Mouse (Mus musculus) G1E (cell line): ENCODE data around the gene Bach2. TPM values are rescaled to one million over a fixed set of nuclear protein-coding genes. Genes with fewer than 3 reads are reported as not detected.

Source experiments
- ATAC-seq: 2 replicates; pipeline ENCODE4 v1.8.0; 2016; ENCODE audit warnings: mild to moderate bottlenecking; ENCODE audit not compliant: insufficient number of reproducible peaks, poor library complexity, low FRiP score, severe bottlenecking; ENCODE audit errors: extremely low read depth
- DNase-seq: peaks from one replicate; pipeline ENCODE4 v3.0.0; 2012; ENCODE audit warnings: low spot score
- H3K27me3 ChIP-seq: 2 replicates; pipeline ENCODE4 v1.6.1; 2012; ENCODE audit warnings: mild to moderate bottlenecking, low read length, inconsistent platforms; ENCODE audit not compliant: insufficient read depth
- H3K36me3 ChIP-seq: replicated peaks from 2 replicates; pipeline ENCODE3; 2012; ENCODE audit warnings: mild to moderate bottlenecking, inconsistent platforms
- H3K4me1 ChIP-seq: 2 replicates; pipeline ENCODE4 v1.6.1; 2012; ENCODE audit warnings: low read depth, low read length, inconsistent platforms, mixed read lengths; ENCODE audit not compliant: insufficient read depth
- H3K4me3 ChIP-seq: 2 replicates; pipeline ENCODE4 v1.5.1; 2012; ENCODE audit warnings: low read depth, mild to moderate bottlenecking, inconsistent platforms, low read length, moderate library complexity, mixed read lengths
- H3K9me3 ChIP-seq: replicated peaks from 2 replicates; pipeline ENCODE4 v1.6.1; 2012; ENCODE audit warnings: inconsistent platforms
- CTCF ChIP-seq: IDR thresholded peaks from 2 replicates; pipeline ENCODE4 v1.5.1; 2012; ENCODE audit warnings: low read depth, low read length, inconsistent platforms, mixed read lengths
- GATA1 ChIP-seq: IDR thresholded peaks from 2 replicates; pipeline ENCODE4 v1.6.1; 2012; ENCODE audit warnings: borderline replicate concordance, low read length, inconsistent platforms, mixed read lengths
- GATA2 ChIP-seq: IDR thresholded peaks from 2 replicates; pipeline ENCODE4 v1.6.1; 2012; ENCODE audit warnings: low read depth, low read length, inconsistent platforms, borderline replicate concordance
- POLR2AphosphoS5 ChIP-seq: IDR thresholded peaks from 2 replicates; pipeline ENCODE4 v1.6.1; 2012; ENCODE audit warnings: low read depth, low read length, inconsistent platforms; ENCODE audit not compliant: insufficient replicate concordance
- TAL1 ChIP-seq: conservative IDR thresholded peaks from 2 replicates; pipeline ENCODE4 v1.6.1; 2012; ENCODE audit warnings: low read depth, low read length, inconsistent platforms, mixed read lengths
- polyA plus RNA-seq: library from polyadenylated mRNA; stranded (reverse); fragments of >175 nt; gene quantifications from 2 replicates; pipeline ENCODE4 v1.2.3, GENCODE M21; 2012
- total RNA-seq, 2 experiments: library from RNA; stranded (forward) in 1 of 2; stranded (reverse) in 1 of 2; fragments of 200-1000 nt in 1 of 2; fragments of >200 nt in 1 of 2; fragmentation: Nextera tagmentation in 1 of 2; gene quantifications; 2 replicates each; pipeline ENCODE4 v1.2.3; 2014 to 2017

The Bach2 gene
- total and polyA plus RNA-seq, 3 experiments = 0.22 to 2.2 TPM; not detected in 1

DNA sequence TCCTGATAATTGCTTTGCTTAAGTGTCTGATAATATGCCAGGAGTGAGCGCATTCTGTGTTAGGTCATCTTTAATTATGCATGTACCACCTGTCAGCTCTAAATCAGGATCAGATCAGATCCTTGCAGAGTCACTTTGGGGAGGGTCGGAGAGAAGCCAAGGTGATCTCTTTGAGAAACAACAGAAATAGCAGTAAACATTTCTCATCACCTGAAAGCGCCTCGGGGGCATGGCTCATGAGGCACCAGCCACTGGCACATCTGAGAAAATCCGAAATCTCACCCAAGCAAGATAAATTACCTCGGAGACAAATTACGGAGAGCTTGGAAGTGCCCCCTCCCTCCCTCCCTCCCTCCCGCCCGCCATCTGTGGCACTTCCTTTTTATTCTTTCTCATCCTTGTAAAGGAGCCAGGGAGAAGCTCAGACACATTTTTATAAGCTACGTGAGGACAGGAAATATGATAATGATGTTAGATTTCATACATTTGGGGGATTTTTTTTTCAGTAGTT is 193.7 kb downstream of the Bach2 start:
- no peak for DNase-seq
- no peaks in the 10 kb centered on the region for H3K4me1 ChIP-seq
- H3K36me3 ChIP-seq = no peaks in the 10 kb centered on the region
- H3K4me3 ChIP-seq = no peak overlapping the region
- TF ChIP-seq GATA2 = no peak
- TF ChIP-seq POLR2AphosphoS5 = no peak
- TF ChIP-seq TAL1 = no peak
- no peak for TF ChIP-seq GATA1
- TF ChIP-seq CTCF = no peak
- no peaks in the 10 kb centered on the region; the same call in 1 of the 2 replicates for H3K27me3 ChIP-seq
- no peak for ATAC-seq
- H3K9me3 ChIP-seq = no peaks in the 10 kb centered on the region

DNA sequence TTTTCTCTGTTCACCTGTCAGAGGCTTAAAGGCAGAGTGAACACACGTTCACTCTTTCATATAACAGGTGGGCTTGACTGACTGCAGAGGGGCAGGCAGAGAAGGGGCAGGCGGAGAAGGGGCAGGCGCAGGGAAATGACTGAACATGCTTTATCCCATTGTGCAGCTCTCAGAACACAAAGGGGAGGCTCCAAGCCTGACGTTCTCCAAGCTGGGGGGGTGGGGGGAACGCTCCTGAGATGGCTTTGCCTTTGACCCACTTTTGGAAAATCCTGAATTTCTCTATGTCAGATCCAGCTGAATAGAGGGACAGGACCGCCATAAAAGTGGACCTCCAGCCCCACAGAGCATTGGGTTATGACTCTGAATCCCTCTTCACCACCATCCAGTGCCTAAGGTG is 194.3 kb downstream of the Bach2 start:
- Histone ChIP-seq H3K36me3 (no peaks in the 10 kb centered on the region), H3K4me3 (no peak overlapping the region), H3K9me3 (no peaks in the 10 kb centered on the region), H3K27me3 (no peaks in the 10 kb centered on the region; the same call in 1 of the 2 replicates), H3K4me1 (no peaks in the 10 kb centered on the region)
- no peak for ATAC-seq
- TF ChIP-seq POLR2AphosphoS5 = no peak
- TF ChIP-seq TAL1 = no peak
- TF ChIP-seq GATA2 = no peak
- TF ChIP-seq GATA1 = no peak
- no peak for TF ChIP-seq CTCF
- no peak for DNase-seq

DNA sequence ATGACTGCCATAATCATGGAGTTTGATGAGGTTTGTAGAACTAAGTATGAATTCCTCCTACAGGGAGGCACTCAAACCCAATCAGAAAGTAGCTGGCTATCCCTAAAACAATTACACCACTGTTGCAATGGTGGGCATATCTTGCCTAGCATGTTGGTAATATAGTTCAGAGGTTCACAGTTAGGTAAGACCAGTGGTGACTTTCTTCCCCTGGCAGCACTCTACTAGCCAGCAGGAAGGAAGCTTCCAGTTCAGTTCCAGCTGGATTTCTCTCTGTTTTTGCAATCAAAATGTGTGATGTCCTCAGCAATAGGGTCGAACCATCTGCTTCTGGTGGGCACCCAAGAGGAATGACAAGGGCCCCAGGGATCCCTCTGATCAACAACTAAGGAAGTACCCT is 196.0 kb downstream of the Bach2 start:
- ATAC-seq (no peak), DNase-seq (no peak)
- H3K4me3 ChIP-seq = no peak overlapping the region
- no peaks in the 10 kb centered on the region for H3K36me3 ChIP-seq
- no peaks in the 10 kb centered on the region for H3K27me3 ChIP-seq
- H3K4me1 ChIP-seq = no peaks in the 10 kb centered on the region
- H3K9me3 ChIP-seq = no peaks in the 10 kb centered on the region
- TF ChIP-seq TAL1 = no peak
- no peak for TF ChIP-seq GATA2
- TF ChIP-seq GATA1 = no peak
- TF ChIP-seq POLR2AphosphoS5 = no peak
- no peak for TF ChIP-seq CTCF

DNA sequence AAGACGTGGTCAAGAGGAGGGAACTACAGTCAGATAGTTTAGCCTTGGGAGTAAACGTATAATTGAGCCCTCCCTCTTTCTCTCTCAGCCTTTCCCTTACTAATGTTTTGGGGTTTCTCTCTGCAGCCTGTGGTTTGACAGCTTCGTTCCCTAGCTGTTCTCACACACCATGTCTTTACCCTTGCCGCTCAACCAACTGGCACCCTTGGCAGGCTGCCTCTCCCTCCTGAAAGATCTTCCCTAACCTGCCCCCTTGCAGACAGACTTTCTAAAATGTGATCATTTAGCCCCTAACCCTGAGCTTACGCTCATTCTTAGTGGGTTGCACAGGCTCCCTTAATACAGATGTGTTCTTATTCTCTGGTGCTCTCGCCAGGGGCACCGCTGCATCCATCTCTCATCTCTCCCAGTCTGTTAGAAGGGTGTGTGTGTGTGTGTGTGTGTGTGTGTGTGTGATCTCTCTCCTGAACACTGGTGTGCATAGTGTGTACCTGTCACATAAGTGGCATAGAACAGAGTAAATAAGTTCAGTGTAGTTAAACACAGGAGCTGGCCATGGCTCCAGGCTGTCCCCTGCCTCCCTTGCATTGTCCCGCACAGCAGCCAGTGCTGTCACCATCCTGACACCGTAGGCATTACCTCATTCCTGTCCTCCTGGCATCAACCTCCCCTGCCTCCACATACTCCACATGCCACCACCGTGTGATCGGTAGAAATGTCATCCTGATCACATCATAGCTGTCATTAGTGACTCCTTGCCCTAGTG is 201.6 kb downstream of the Bach2 start:
- Histone ChIP-seq H3K4me3 (no peak overlapping the region), H3K27me3 (peaks cover 2% of the 10 kb centered on the region; the same call in 1 of the 2 replicates), H3K36me3 (no peaks in the 10 kb centered on the region), H3K9me3 (no peaks in the 10 kb centered on the region), H3K4me1 (no peaks in the 10 kb centered on the region)
- DNase-seq = no peak
- no peak for ATAC-seq
- TF ChIP-seq GATA1 = no peak
- TF ChIP-seq TAL1 = no peak
- no peak for TF ChIP-seq POLR2AphosphoS5
- no peak for TF ChIP-seq GATA2
- no peak for TF ChIP-seq CTCF

GRCm38 (mm10) chr4:32440740-32441072 is 202.1 kb downstream of the Bach2 start:
- no peak overlapping the region for H3K4me3 ChIP-seq
- DNase-seq (no peak), ATAC-seq (no peak)
- H3K4me1 ChIP-seq = no peaks in the 10 kb centered on the region
- TF ChIP-seq TAL1 (no peak), GATA2 (no peak), GATA1 (no peak), CTCF (no peak), POLR2AphosphoS5 (no peak)
- H3K9me3 ChIP-seq = no peaks in the 10 kb centered on the region
- peaks cover 2% of the 10 kb centered on the region; the same call in 1 of the 2 replicates for H3K27me3 ChIP-seq
- H3K36me3 ChIP-seq = no peaks in the 10 kb centered on the region

- TF ChIP-seq TAL1 (no peak), GATA2 (no peak), GATA1 (no peak), POLR2AphosphoS5 (no peak), CTCF (no peak)
- H3K36me3 ChIP-seq = no peaks in the 10 kb centered on the region
- no peak for ATAC-seq
- no peak overlapping the region for H3K4me3 ChIP-seq
- DNase-seq = no peak
- H3K9me3 ChIP-seq = no peaks in the 10 kb centered on the region
- no peaks in the 10 kb centered on the region for H3K4me1 ChIP-seq
- H3K27me3 ChIP-seq = peaks cover 2% of the 10 kb centered on the region; the same call in 1 of the 2 replicates
Measured at GRCm38 (mm10) chr4:32444671-32445196, 206.1 kb downstream of the Bach2 start.
